Mouse (Mus musculus) hindbrain, embryonic 16.5 days (tissue): ENCODE results near the gene Arsb. TPM values are rescaled to one million over a fixed set of nuclear protein-coding genes. Genes with fewer than 3 reads are reported as not detected.

ENCODE experiments used
- ATAC-seq: fragments of 200-750 bp; cut with Nextera tagmentation; 2 replicates; pipeline ENCODE4 v1.8.0; 2017; ENCODE audit warnings: moderate TSS enrichment, moderate library complexity
- H3K27ac ChIP-seq: fragments of 300-500 bp; sonication (generic); 2 replicates; pipeline ENCODE4 v1.5.1; 2014; ENCODE audit warnings: low read depth, mild to moderate bottlenecking, control low read depth, low read length, moderate library complexity
- H3K27me3 ChIP-seq: fragments of 300-500 bp; sonication (generic); replicated peaks from 2 replicates; pipeline ENCODE4 v1.6.1; 2014; ENCODE audit warnings: low read length; ENCODE audit not compliant: control insufficient read depth, insufficient read depth
- H3K36me3 ChIP-seq: fragments of 300-500 bp; sonication (generic); 2 replicates; pipeline ENCODE4 v1.6.1; 2014; ENCODE audit warnings: mild to moderate bottlenecking, low read length, moderate library complexity, mixed read lengths; ENCODE audit not compliant: control insufficient read depth, insufficient read depth
- H3K4me1 ChIP-seq: fragments of 300-500 bp; sonication (generic); 2 replicates; pipeline ENCODE4 v1.6.1; 2014; ENCODE audit warnings: low read depth, low read length; ENCODE audit not compliant: control insufficient read depth, insufficient read depth
- H3K4me2 ChIP-seq: fragments of 300-500 bp; sonication (generic); 2 replicates; pipeline ENCODE4 v1.6.1; 2014; ENCODE audit warnings: mild to moderate bottlenecking, low read length, control low read depth, moderate library complexity
- H3K4me3 ChIP-seq: fragments of 300-500 bp; sonication (generic); 2 replicates; pipeline ENCODE4 v1.5.1; 2014; ENCODE audit warnings: mild to moderate bottlenecking, low read length, control low read depth, moderate library complexity
- H3K9ac ChIP-seq: fragments of 300-500 bp; sonication (generic); 2 replicates; pipeline ENCODE4 v1.6.1; 2014; ENCODE audit warnings: low read depth, mild to moderate bottlenecking, control low read depth, low read length, moderate library complexity
- H3K9me3 ChIP-seq: fragments of 300-500 bp; sonication (generic); 2 replicates; pipeline ENCODE4 v1.6.1; 2014; ENCODE audit warnings: mild to moderate bottlenecking, low read length, moderate library complexity; ENCODE audit not compliant: control insufficient read depth
- WGBS: fragments of 180-500 bp; shearing (Covaris S2); extraction: QIAGEN DNeasy Blood & Tissue Kit; methylation state at CpG from one replicate; pipeline ENCODE4 v1.1.7; 2014; 5-methylcytosine and 5-hydroxymethylcytosine counted together
- polyA plus RNA-seq: library from polyadenylated mRNA; unstranded; fragments of >200 nt; fragmentation: Nextera tagmentation; extraction: Ambion mirVana; gene quantifications from 2 replicates; pipeline ENCODE4 v1.2.1, GENCODE M21; 2015

Arsb gene
- polyA plus RNA-seq, 1 experiment from 2014 or later, result 12.1 TPM

DNA sequence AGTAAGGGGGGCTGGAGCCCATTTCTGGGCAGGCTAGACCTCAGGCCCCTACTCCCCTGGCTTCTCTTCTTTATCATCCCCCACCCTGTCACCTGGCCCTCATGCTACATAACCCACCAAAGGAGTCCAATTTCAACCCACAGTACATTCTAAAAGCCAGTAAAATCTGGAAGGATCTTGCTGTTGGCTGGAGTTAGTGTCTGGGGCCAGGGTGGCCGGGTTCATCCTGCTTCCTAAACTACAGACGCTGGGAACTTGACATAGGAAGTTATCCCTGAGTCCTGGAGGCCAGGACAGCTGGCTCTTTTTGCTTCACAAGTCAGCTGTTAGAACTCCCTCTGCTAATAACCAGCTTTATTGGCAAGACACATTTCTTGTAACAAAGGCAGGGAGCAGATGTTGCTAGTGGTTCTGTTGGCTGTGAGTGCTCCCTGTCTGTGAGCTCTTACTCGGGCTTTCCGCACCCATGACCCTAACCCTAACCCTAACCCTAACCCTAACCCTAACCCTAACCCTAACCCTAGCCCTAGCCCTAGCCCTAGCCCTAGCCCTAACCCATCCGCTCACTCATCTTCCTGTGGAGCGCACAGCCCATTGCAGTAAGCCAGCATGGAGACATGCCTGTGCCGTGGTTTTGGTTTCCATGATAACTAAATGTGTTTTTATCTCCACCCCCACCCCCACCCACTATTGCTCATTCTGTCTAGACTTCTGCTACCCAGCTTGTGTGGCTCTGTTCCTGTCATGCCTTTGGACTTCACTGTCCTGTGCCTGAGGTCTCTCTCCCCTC, 169.5 kb downstream of the Arsb start:
- Histone ChIP-seq H3K27me3 (no peaks in the 10 kb centered on the region), H3K36me3 (no peaks in the 10 kb centered on the region), H3K27ac (no peak overlapping the region), H3K9ac (no peak overlapping the region), H3K4me1 (peaks cover 5% of the 10 kb centered on the region; the same call in 1 of the 2 replicates), H3K4me2 (no peak overlapping the region), H3K4me3 (no peak overlapping the region), H3K9me3 (no peaks in the 10 kb centered on the region)
- ATAC-seq, result peak; percentile 41; the same call in 1 of the 2 replicates
- WGBS, result 61% methylated on average over 7 of the region's 7 CpGs

DNA sequence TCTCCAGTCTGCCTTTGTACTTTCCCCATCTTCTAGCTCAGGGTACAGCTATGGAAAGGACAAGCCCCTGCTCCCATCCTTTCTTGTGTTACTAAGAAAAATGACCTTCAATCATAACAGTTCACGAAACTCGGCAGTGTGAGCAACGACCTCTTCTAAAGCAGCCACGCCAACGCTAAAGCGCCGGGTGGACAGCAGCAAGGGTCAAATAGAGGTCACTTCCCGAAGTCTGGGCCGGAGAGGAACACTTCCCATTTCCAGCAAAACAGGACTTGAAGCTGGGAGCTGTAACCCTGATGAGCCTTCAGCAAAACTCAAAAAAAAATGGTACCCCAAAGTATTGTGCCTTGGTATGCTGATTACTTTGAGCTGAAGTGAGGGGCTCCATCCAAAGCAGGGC, 179.6 kb downstream of the Arsb start:
- Histone ChIP-seq H3K4me3 (no peak overlapping the region), H3K9me3 (no peaks in the 10 kb centered on the region), H3K9ac (no peak overlapping the region), H3K4me1 (no peaks in the 10 kb centered on the region), H3K27me3 (no peaks in the 10 kb centered on the region), H3K27ac (no peak overlapping the region), H3K4me2 (no peak overlapping the region), H3K36me3 (no peaks in the 10 kb centered on the region)
- no peak for ATAC-seq
- 44% methylated on average over 9 of the region's 9 CpGs for WGBS

DNA sequence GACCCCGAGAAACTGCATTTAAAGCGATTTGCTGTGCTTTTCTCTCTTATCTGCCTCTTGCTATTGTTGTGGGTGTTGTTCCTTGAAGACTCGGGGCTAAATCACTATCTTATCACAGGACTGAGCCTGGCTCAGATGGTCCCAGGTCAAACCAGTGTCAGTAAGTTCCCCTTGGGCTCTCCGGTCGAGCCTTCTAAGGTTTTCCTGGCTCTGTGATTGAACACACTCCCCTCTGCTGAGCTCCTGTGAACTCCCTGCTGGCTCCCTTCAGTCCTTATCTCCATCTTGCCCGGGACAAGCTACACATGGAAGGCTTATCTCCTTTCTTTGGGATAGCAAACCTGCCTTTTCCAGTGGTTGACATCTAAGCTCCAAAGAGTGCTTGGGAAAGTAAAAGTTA, 180.1 kb downstream of the Arsb start:
- H3K4me1 ChIP-seq, result no peaks in the 10 kb centered on the region
- no peak overlapping the region for H3K4me2 ChIP-seq
- H3K9ac ChIP-seq, result no peak overlapping the region
- no peak overlapping the region for H3K4me3 ChIP-seq
- H3K9me3 ChIP-seq, result no peaks in the 10 kb centered on the region
- WGBS, result 71% methylated on average over 6 of the region's 6 CpGs
- ATAC-seq, result no peak
- H3K27ac ChIP-seq, result no peak overlapping the region
- no peaks in the 10 kb centered on the region for H3K36me3 ChIP-seq
- no peaks in the 10 kb centered on the region for H3K27me3 ChIP-seq

- no peak overlapping the region for H3K9ac ChIP-seq
- H3K36me3 ChIP-seq, result no peaks in the 10 kb centered on the region
- H3K27ac ChIP-seq, result no peak overlapping the region
- no peak overlapping the region for H3K4me2 ChIP-seq
- no peak for ATAC-seq
- WGBS, result 95% methylated on average over 4 of the region's 4 CpGs
- no peak overlapping the region for H3K4me3 ChIP-seq
- H3K4me1 ChIP-seq, result no peaks in the 10 kb centered on the region
- no peaks in the 10 kb centered on the region for H3K9me3 ChIP-seq
- no peaks in the 10 kb centered on the region for H3K27me3 ChIP-seq
These were observed 181.0 kb downstream of the Arsb start for GRCm38 (mm10) chr13:93952466-93952865.

DNA sequence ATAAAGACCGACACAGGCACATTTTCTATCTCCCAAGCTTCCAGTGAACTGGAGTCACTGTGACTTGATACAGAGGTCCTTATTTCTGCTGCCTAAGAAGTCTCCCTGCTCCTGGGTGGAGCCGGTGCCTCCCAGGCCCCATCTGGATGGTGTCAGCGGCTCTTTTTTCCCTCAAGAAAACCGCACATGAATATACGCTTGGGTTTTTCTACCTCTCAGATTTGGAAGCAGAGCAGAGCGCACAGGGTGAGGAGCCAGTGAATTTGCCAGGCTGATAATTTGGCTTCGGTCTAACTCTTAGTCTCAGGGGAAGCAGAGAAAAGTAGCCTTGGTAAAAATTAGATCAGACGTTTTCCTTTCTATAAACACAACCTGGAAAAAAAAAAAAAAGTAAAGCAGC, 186.5 kb downstream of the Arsb start:
- H3K27ac ChIP-seq, result no peak overlapping the region
- H3K4me3 ChIP-seq, result no peak overlapping the region
- H3K27me3 ChIP-seq, result no peaks in the 10 kb centered on the region
- H3K9ac ChIP-seq, result no peak overlapping the region
- H3K4me2 ChIP-seq, result no peak overlapping the region
- no peak for ATAC-seq
- H3K9me3 ChIP-seq, result no peaks in the 10 kb centered on the region
- H3K4me1 ChIP-seq, result no peaks in the 10 kb centered on the region
- no peaks in the 10 kb centered on the region for H3K36me3 ChIP-seq
- 90% methylated on average over 8 of the region's 8 CpGs for WGBS

DNA sequence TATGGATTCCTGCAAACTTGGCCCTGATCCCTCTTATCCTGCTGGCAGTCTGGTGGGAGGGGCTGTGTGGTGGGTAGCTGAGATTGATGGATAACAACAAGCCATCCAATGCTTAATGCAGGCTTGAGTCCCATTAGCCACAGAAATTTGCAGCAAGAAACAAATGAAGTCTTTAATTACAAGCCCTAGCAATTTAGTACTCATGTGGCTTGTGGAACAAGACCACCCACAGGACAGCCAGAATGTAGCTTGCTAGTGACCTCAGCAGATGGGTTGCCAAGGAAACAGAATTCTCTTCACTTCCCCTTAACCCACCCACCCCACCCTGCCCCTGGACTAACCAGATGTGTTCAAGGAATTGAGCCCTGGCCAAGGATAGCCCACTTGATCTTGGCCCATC, 194.8 kb downstream of the Arsb start:
- Histone ChIP-seq H3K4me1 (peaks cover 7% of the 10 kb centered on the region; the same call in 1 of the 2 replicates), H3K27ac (no peak overlapping the region), H3K9ac (no peak overlapping the region), H3K9me3 (no peaks in the 10 kb centered on the region), H3K27me3 (no peaks in the 10 kb centered on the region), H3K4me2 (no peak overlapping the region), H3K4me3 (no peak overlapping the region), H3K36me3 (no peaks in the 10 kb centered on the region)
- peak; percentile 70 for ATAC-seq

DNA sequence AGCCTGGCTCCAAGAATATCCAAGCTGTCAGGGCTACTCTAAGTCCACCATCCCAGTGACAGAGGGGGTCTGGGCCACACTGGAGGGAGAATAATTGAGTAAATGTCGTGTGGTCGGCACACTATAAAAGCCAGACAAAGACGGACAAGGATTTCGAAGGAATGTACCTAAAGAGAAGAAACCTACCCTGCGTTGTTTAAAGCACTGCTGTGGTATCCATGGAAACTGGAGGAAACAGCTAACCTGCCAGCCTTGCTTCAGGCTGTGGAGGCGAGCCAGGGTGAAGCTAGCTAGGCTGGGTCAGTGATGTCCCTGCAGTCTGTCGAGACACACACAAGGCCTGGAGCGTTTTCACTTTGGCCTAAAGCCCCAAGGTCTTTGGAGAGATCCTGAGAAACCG, 195.7 kb downstream of the Arsb start:
- no peak overlapping the region; the same call in 1 of the 2 replicates for H3K27ac ChIP-seq
- no peaks in the 10 kb centered on the region for H3K36me3 ChIP-seq
- H3K4me3 ChIP-seq, result no peak overlapping the region
- 29% methylated on average over 9 of the region's 9 CpGs for WGBS
- peak; percentile 96 for ATAC-seq
- no peak overlapping the region for H3K4me2 ChIP-seq
- H3K9ac ChIP-seq, result no peak overlapping the region
- no peaks in the 10 kb centered on the region for H3K27me3 ChIP-seq
- no peaks in the 10 kb centered on the region for H3K9me3 ChIP-seq
- H3K4me1 ChIP-seq, result peaks cover 7% of the 10 kb centered on the region; the same call in 1 of the 2 replicates

DNA sequence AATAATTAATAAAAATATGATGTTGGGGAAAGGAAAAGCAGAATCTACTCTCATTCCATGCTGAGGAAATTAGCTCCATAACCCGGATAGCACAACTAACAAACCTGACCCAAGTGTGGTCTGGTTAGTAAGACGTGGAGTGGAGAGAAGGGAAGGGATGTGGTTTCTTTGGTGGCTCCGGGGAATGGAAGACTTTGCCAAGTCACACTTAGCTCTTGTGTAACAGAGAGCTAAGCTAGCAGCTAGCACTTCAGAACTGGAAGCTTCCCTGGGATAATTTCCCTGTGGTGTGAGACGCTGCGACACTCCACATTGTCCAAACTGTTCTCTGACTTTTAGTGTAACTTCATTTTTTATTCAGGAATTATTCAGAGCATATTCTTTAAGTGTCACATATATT, 198.7 kb downstream of the Arsb start:
- no peak for ATAC-seq
- no peaks in the 10 kb centered on the region for H3K36me3 ChIP-seq
- no peaks in the 10 kb centered on the region for H3K27me3 ChIP-seq

GRCm38 (mm10) chr13:93972423-93972822, 201.0 kb downstream of the Arsb start:
- WGBS, result 84% methylated on average over 3 of the region's 3 CpGs

More for the DNA sequence above, 198.7 kb downstream of the Arsb start:
- Histone ChIP-seq H3K9ac (no peak overlapping the region), H3K4me2 (no peak overlapping the region), H3K27ac (no peak overlapping the region), H3K4me3 (no peak overlapping the region), H3K4me1 (peaks cover 7% of the 10 kb centered on the region; the same call in 1 of the 2 replicates), H3K9me3 (no peaks in the 10 kb centered on the region)
- 89% methylated on average over 5 of the region's 5 CpGs for WGBS

More at GRCm38 (mm10) chr13:93972423-93972822, 201.0 kb downstream of the Arsb start:
- ATAC-seq, result no peak
- Histone ChIP-seq H3K27me3 (no peaks in the 10 kb centered on the region), H3K4me2 (no peak overlapping the region), H3K4me1 (no peaks in the 10 kb centered on the region), H3K9ac (no peak overlapping the region), H3K27ac (no peak overlapping the region), H3K9me3 (no peaks in the 10 kb centered on the region), H3K36me3 (no peaks in the 10 kb centered on the region), H3K4me3 (no peak overlapping the region)
